Mouse (Mus musculus): ENCODE data around the gene Sppl2c. TPM values are rescaled to one million over a fixed set of nuclear protein-coding genes. Genes with fewer than 3 reads are reported as not detected.

Sppl2c gene
- polyA plus RNA-seq, 1 experiment, result not detected

DNA sequence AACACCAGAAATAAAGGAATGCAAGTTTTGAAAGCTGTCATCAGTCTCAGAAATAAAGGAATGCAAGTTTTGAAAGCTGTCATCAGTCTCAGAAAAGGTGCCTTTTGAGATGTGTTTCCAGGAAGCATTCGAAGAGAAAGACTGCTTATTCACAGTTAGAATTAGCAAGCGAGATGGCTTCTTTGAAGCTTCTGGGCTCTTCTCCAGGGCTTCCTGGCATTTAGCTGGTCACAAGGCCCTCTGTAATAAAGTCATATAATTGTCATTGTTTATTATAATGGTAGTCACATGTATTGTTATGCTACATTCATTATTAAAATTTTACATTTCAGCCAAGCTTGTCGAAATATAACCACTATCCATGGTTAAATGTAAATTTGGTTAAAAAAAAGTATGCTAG lies 31.9 kb downstream of the Sppl2c start:
- no peak overlapping the region for H3K27ac ChIP-seq (ENCODE audit: insufficient read depth, low read depth, low read length)
- no peak overlapping the region for H3K4me3 ChIP-seq (ENCODE audit: insufficient read depth, low read depth, low read length)
- WGBS, result 47% methylated on average over 3 of the region's 3 CpGs
- peaks cover 2% of the 10 kb centered on the region; the same call in 1 of the 2 replicates for H3K4me1 ChIP-seq (ENCODE audit: control insufficient read depth, insufficient read depth, low read length)
- TF ChIP-seq POLR2A (IDR thresholded peaks at IDR 0.05; ENCODE audit: insufficient read depth, low read depth, low read length), result no peak
- no peak for TF ChIP-seq CTCF (IDR thresholded peaks at IDR 0.05; ENCODE audit: insufficient read depth, low read depth, low read length)

DNA sequence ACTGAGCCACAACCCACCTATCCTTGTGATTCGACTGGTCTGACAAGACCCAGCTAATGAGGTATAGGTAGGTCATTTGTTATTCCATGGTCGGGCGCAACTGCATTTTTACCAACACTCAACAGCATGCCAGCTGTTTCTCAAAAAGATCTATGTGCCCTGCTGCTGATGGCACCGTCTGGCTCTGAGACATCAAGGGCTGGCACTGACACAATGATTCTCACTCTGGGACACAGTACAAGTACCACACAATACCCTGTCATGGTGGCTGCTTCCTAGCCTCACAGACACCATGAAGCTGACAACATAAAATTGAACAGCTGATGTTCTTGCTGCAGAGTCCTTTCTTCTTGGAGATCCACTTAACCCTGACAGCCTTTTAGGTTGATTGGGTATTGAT lies 34.2 kb downstream of the Sppl2c start:
- WGBS, result 71% methylated on average over 4 of the region's 4 CpGs
- Histone ChIP-seq H3K4me1 (ENCODE audit: control insufficient read depth, insufficient read depth, low read length) (peaks cover 5% of the 10 kb centered on the region; the same call in 1 of the 2 replicates), H3K4me3 (ENCODE audit: insufficient read depth, low read depth, low read length) (no peak overlapping the region), H3K27ac (ENCODE audit: insufficient read depth, low read depth, low read length) (no peak overlapping the region)
- no peak for TF ChIP-seq POLR2A (IDR thresholded peaks at IDR 0.05; ENCODE audit: insufficient read depth, low read depth, low read length)
- TF ChIP-seq CTCF (IDR thresholded peaks at IDR 0.05; ENCODE audit: insufficient read depth, low read depth, low read length), result no peak

DNA sequence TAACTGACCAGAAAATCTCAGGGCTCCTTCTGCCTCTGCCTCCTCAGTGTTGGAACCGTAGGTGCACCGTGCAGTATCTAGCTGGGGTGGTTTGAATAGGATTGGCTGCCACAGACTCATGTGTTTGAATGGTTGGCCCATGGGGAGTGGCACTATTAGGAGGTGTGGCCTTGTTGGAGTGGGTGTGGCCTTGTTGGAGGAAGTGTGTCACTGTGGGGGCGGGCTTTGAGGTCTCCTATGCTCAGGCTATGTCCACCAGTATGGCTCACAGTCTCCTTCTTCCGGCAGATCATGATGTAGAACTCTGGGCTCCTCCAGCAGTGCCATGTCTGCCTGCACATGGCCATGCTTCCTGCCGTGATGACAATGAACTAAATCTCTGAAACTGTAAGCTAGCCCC lies 35.6 kb downstream of the Sppl2c start:
- Histone ChIP-seq H3K4me3 (ENCODE audit: insufficient read depth, low read depth, low read length) (no peak overlapping the region), H3K27ac (ENCODE audit: insufficient read depth, low read depth, low read length) (no peak overlapping the region), H3K4me1 (ENCODE audit: control insufficient read depth, insufficient read depth, low read length) (peaks cover 5% of the 10 kb centered on the region; the same call in 1 of the 2 replicates)
- no peak for TF ChIP-seq CTCF (IDR thresholded peaks at IDR 0.05; ENCODE audit: insufficient read depth, low read depth, low read length)
- no peak for TF ChIP-seq POLR2A (IDR thresholded peaks at IDR 0.05; ENCODE audit: insufficient read depth, low read depth, low read length)
- WGBS, result 78% methylated on average over 5 of the region's 5 CpGs

DNA sequence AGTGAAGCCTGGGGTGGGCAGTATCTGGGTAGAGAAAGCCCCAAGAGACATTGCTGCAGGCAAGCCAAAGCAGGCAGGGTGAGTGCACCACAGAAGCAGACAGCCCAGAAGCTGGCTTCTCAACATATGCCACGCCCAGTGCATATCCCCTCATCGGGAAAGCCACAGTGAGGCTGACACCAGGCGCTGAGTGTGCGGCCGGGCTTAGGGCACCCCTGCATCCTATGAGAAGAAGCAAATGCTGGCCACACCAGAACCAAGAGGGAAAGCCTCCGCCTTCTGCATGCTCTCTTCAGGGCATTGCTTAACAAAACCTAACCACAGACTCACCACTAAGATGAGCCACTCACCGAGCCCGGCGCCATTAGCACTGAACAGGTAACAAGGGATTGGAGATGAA lies 37.2 kb downstream of the Sppl2c start:
- H3K4me3 ChIP-seq (ENCODE audit: insufficient read depth, low read depth, low read length), result no peak overlapping the region
- H3K27ac ChIP-seq (ENCODE audit: insufficient read depth, low read depth, low read length), result no peak overlapping the region
- TF ChIP-seq POLR2A (IDR thresholded peaks at IDR 0.05; ENCODE audit: insufficient read depth, low read depth, low read length) (no peak), CTCF (IDR thresholded peaks at IDR 0.05; ENCODE audit: insufficient read depth, low read depth, low read length) (no peak)
- WGBS, result 82% methylated on average over 9 of the region's 9 CpGs
- peaks cover 2% of the 10 kb centered on the region; the same call in 1 of the 2 replicates for H3K4me1 ChIP-seq (ENCODE audit: control insufficient read depth, insufficient read depth, low read length)

DNA sequence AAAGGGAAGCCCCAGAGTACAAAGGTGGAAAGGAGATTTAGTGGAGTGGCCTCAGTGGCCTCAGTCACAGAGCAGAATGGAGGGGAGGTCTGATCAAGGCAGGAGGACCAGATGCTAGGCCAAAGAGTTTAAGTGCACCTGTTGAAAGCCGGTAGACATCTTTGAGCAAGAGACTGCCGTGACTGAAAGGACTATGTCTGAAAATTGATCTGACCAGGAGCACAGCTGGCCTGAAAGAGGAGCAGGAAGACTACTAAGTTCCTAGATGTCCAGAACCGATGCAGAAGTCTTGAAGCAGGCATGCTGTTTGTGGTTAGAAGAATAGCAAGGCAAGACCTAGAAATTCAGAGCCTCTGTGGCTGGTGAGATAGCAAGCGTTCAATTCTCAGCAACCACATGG lies 43.3 kb downstream of the Sppl2c start:
- Histone ChIP-seq H3K4me1 (ENCODE audit: control insufficient read depth, insufficient read depth, low read length) (peaks cover 14% of the 10 kb centered on the region), H3K27ac (ENCODE audit: insufficient read depth, low read depth, low read length) (no peak overlapping the region), H3K4me3 (ENCODE audit: insufficient read depth, low read depth, low read length) (no peak overlapping the region)
- TF ChIP-seq CTCF (IDR thresholded peaks at IDR 0.05; ENCODE audit: insufficient read depth, low read depth, low read length) (no peak), POLR2A (IDR thresholded peaks at IDR 0.05; ENCODE audit: insufficient read depth, low read depth, low read length) (no peak)
- WGBS, result 68% methylated on average over 4 of the region's 4 CpGs

DNA sequence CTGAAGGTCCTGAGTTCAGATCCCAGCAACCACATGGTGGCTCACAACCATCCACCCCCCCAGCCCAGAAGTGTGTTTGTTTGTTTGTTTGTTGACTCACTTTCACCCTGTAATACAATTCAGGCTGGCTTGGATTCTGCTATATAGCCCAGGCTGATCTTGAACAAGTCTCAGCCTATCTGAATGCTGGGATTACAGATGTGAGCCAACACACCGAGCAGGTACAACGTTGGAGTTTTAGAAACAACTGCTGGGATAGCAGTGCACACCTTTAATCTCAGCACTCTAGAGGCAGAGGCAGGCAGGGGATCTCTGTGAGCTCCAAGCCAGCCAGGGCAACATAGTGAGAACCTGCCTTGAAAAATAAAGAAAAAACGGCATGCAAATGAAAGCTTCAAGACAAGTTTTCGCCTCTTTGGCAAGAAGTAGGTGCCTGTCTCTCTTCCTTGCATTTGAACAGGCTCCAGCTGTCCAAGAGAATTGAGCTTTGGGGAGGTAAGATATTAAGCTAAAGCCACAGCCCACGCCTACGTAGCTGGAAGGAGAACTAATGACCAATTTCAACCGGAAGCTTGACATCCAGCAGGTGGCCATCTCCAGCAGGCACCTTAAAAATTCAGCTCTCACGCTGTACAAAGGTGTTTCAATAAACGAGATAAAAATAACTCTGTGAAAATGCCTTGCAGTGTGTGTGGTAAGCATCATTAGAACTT lies 44.1 kb downstream of the Sppl2c start:
- TF ChIP-seq CTCF (IDR thresholded peaks at IDR 0.05; ENCODE audit: insufficient read depth, low read depth, low read length) (no peak), POLR2A (IDR thresholded peaks at IDR 0.05; ENCODE audit: insufficient read depth, low read depth, low read length) (no peak)
- peaks cover 21% of the 10 kb centered on the region for H3K4me1 ChIP-seq (ENCODE audit: control insufficient read depth, insufficient read depth, low read length)
- H3K4me3 ChIP-seq (ENCODE audit: insufficient read depth, low read depth, low read length), result no peak overlapping the region
- H3K27ac ChIP-seq (ENCODE audit: insufficient read depth, low read depth, low read length), result no peak overlapping the region
- 15% methylated on average over 9 of the region's 9 CpGs for WGBS

DNA sequence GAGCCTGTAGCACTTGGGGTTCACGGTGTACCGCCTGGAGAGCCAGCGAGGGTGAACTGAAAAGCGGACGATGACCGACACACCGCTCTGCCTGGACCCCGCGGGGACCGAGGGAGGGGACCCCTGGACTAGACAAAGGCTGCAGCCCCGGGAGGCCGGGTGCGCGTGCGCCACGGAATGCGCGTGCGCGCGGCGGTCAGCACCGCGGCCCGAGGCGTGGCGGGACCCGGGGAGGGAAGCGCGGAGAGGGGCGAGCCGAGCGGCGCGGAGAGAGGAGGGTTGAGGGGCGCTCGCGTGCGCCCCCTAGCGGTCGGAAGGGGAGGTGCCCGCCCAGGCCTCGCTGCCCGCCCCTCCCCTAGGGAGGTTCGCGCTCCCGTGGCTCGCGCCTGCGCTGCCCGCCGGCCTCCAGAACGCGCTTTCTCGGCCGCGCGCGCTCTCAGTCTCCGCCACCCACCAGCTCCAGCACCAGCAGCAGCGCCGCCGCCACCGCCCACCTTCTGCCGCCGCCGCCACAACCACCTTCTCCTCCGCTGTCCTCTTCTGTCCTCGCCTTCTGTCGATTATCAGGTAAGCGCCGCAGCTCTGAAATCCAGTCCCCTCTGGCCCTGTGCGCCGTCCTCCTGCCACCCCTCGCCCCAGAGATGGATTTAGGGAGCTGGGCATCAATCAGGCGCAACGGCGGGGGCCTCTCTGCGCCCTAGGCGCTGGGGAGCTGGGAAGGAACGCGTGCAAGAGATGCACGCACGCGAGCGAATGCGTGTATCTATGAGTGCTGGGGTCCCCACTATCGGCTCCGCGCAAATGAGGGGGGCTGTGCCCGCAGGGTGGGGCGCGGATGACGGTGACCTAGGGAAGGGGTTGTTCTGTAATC lies 45.1 kb downstream of the Sppl2c start, which contains the start of gene Mapt:
Gene Mapt, plus strand, starts transcription at position 350 of the 871 bp plus-strand sequence.
- H3K4me1 ChIP-seq (ENCODE audit: control insufficient read depth, insufficient read depth, low read length), result peaks cover 25% of the 10 kb centered on the region
- peak within 1 kb of the TSS; percentile 93 for H3K27ac ChIP-seq (ENCODE audit: insufficient read depth, low read depth, low read length)
- TF ChIP-seq CTCF (IDR thresholded peaks at IDR 0.05; ENCODE audit: insufficient read depth, low read depth, low read length), result peak; percentile 71
- peak; percentile 16 for TF ChIP-seq POLR2A (IDR thresholded peaks at IDR 0.05; ENCODE audit: insufficient read depth, low read depth, low read length)
- H3K4me3 ChIP-seq (ENCODE audit: insufficient read depth, low read depth, low read length), result peak within 1 kb of the TSS; percentile 93
- WGBS, result under 1% methylated on average over 83 of the region's 94 CpGs

DNA sequence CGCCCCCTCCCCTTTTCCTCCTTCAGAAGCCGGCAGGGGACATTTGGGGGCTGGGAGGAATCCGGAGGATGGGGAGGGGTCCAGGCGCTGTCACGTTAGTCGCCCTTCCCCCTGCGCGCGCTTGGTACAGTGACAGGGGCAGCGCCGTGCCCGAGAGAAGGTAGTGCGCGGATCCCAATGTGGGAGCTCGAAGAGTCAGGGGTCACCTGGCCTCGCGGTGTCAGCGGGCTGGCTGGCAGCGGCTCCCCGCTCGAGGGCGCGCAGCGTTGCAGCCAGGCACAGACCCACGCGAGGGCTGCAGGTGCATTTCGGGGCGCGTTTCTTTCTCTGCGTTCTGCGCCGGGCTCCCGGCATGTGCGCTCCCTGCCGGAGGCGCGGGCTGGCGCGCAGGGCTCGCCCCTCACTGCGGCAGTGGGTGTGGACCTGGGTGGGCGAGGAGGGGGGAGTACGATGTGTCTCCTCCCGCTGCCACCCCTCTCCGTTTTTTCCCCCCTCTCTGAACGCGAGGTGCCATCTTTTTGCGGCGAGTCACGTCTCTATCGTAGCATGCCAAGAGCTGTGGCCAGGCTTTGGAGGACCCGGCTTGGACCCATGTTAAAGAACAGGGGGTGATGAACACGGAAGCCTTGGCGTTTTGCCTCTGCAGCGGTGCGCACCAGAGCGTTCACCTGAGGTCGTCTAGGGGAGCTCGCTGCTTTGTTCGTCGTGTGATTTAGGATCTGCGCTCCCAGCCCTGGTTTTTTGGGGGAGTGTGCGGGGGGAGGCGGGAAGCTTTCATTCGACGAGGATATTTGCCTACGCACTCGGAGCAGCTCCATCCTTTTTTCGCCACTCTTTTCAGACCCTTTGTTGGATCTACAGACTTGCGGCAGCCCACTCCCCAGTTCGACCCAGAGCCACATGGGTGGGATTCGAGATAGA lies 46.3 kb downstream of the Sppl2c start:
- H3K4me1 ChIP-seq (ENCODE audit: control insufficient read depth, insufficient read depth, low read length), result peaks cover 31% of the 10 kb centered on the region
- peak overlapping the region; percentile 93 for H3K4me3 ChIP-seq (ENCODE audit: insufficient read depth, low read depth, low read length)
- TF ChIP-seq POLR2A (IDR thresholded peaks at IDR 0.05; ENCODE audit: insufficient read depth, low read depth, low read length) (no peak), CTCF (IDR thresholded peaks at IDR 0.05; ENCODE audit: insufficient read depth, low read depth, low read length) (no peak)
- under 1% methylated on average over 72 of the region's 72 CpGs for WGBS
- peak overlapping the region; percentile 93 for H3K27ac ChIP-seq (ENCODE audit: insufficient read depth, low read depth, low read length)
